Mouse (Mus musculus) erythroblast, adult 5-6 weeks (primary cell): ENCODE measurements at regions not wholly inside any gene's neighbourhood (a gene's known extent, or its start where the extent isn't known, plus 50 kb on each side); places are given as distances from the start of the nearest gene placed in this dataset.

ENCODE experiments used
- ATAC-seq: replicated peaks from 2 replicates; pipeline ENCODE4 v1.8.0; 2016; ENCODE audit warnings: moderate number of reproducible peaks, mild to moderate bottlenecking, moderate TSS enrichment, inconsistent platforms; ENCODE audit not compliant: poor library complexity, low FRiP score, severe bottlenecking

- peak; percentile 54 for ATAC-seq
Observed at GRCm38 (mm10) chr3:143021159-143021871, 139.5 kb upstream of the Pkn2 start.

GRCm38 (mm10) chr3:143017480-143017879 lies 135.7 kb upstream of the Pkn2 start:
- no peak for ATAC-seq

- no peak for ATAC-seq
Observed at GRCm38 (mm10) chr3:143016758-143017157, 135.0 kb upstream of the Pkn2 start.

GRCm38 (mm10) chr3:143014421-143014820 lies 132.6 kb upstream of the Pkn2 start:
- no peak for ATAC-seq

GRCm38 (mm10) chr3:143007047-143007446 lies 125.2 kb upstream of the Pkn2 start:
- ATAC-seq = no peak

- no peak for ATAC-seq
Observed at GRCm38 (mm10) chr3:143001952-143002351, 120.1 kb upstream of the Pkn2 start.

- ATAC-seq = no peak
Observed at GRCm38 (mm10) chr3:142995981-142996743, 114.4 kb upstream of the Pkn2 start.

- ATAC-seq = no peak
Observed at GRCm38 (mm10) chr3:142984547-142984946, 102.7 kb upstream of the Pkn2 start.

GRCm38 (mm10) chr3:142981221-142981620 lies 99.4 kb upstream of the Pkn2 start:
- ATAC-seq = no peak

GRCm38 (mm10) chr3:142979161-142979560 lies 97.4 kb upstream of the Pkn2 start:
- no peak for ATAC-seq

- ATAC-seq = no peak
Observed at GRCm38 (mm10) chr3:142976519-142977394, 95.0 kb upstream of the Pkn2 start.

GRCm38 (mm10) chr3:142975606-142976005 lies 93.8 kb upstream of the Pkn2 start:
- no peak for ATAC-seq

- ATAC-seq = no peak
Observed at GRCm38 (mm10) chr3:142969501-142969900, 87.7 kb upstream of the Pkn2 start.

GRCm38 (mm10) chr3:142965604-142966003 lies 83.8 kb upstream of the Pkn2 start:
- ATAC-seq = no peak

GRCm38 (mm10) chr3:142963818-142964372 lies 82.1 kb upstream of the Pkn2 start:
- ATAC-seq = no peak

- ATAC-seq = no peak
Observed at GRCm38 (mm10) chr3:142957768-142958167, 76.0 kb upstream of the Pkn2 start.

GRCm38 (mm10) chr3:142948771-142949170 lies 67.0 kb upstream of the Pkn2 start:
- peak; percentile 78 for ATAC-seq

GRCm38 (mm10) chr3:142941319-142942024 lies 59.7 kb upstream of the Pkn2 start:
- ATAC-seq = no peak

- no peak for ATAC-seq
Observed at GRCm38 (mm10) chr3:142940874-142941273, 59.1 kb upstream of the Pkn2 start.
